Mouse (Mus musculus): Measurements from ENCODE around the gene Tmf1. TPM values are rescaled to one million over a fixed set of nuclear protein-coding genes. Genes with fewer than 3 reads are reported as not detected.

Gene Tmf1
- polyA plus RNA-seq, 1 experiment: 29.5 TPM

GRCm38 (mm10) chr6:97147755-97148382 is 31.1 kb downstream of the Tmf1 start:
- Histone ChIP-seq H3K27ac (ENCODE audit: control insufficient read depth, insufficient read depth, low read depth, low read length) (no peak overlapping the region), H3K4me3 (ENCODE audit: control insufficient read depth, low read depth, low read length) (peak overlapping the region; percentile 78), H3K36me3 (ENCODE audit: control insufficient read depth, insufficient read depth, low read length) (no peaks in the 10 kb centered on the region), H3K4me1 (ENCODE audit: control insufficient read depth, insufficient read depth, low read length) (peaks cover 2% of the 10 kb centered on the region; the same call in 1 of the 2 replicates), H3K27me3 (ENCODE audit: control insufficient read depth, insufficient read depth, low read length) (no peaks in the 10 kb centered on the region)
- TF ChIP-seq POLR2A (IDR thresholded peaks at IDR 0.05; ENCODE audit: control insufficient read depth, low read depth, low read length) (no peak), CTCF (IDR thresholded peaks at IDR 0.05; ENCODE audit: control insufficient read depth, insufficient read depth, insufficient replicate concordance, low read depth, low read length) (no peak)

DNA sequence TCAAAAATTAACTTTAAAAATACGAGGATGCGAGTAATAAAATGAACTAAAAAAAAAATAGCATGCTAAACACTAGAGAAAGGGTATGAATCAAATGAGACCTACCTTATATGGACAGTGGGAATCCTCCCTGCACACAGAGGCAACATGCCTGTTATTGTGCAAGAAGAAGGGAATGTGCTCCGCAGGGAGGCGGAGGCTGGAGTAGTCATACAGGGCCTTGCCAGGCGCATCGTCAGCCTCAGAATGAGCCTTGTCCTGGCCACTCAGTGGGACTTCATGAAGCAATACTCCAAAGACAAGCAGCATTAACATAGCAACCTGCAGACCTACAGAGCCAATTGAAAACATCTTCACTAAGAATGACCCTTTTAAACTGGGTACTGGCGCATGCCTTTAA is 33.8 kb downstream of the Tmf1 start:
- Histone ChIP-seq H3K27me3 (ENCODE audit: control insufficient read depth, insufficient read depth, low read length) (no peaks in the 10 kb centered on the region), H3K27ac (ENCODE audit: control insufficient read depth, insufficient read depth, low read depth, low read length) (no peak overlapping the region), H3K4me3 (ENCODE audit: control insufficient read depth, low read depth, low read length) (no peak overlapping the region), H3K36me3 (ENCODE audit: control insufficient read depth, insufficient read depth, low read length) (no peaks in the 10 kb centered on the region), H3K4me1 (ENCODE audit: control insufficient read depth, insufficient read depth, low read length) (peaks cover 2% of the 10 kb centered on the region; the same call in 1 of the 2 replicates)
- TF ChIP-seq CTCF (IDR thresholded peaks at IDR 0.05; ENCODE audit: control insufficient read depth, insufficient read depth, insufficient replicate concordance, low read depth, low read length) (no peak), POLR2A (IDR thresholded peaks at IDR 0.05; ENCODE audit: control insufficient read depth, low read depth, low read length) (no peak)

DNA sequence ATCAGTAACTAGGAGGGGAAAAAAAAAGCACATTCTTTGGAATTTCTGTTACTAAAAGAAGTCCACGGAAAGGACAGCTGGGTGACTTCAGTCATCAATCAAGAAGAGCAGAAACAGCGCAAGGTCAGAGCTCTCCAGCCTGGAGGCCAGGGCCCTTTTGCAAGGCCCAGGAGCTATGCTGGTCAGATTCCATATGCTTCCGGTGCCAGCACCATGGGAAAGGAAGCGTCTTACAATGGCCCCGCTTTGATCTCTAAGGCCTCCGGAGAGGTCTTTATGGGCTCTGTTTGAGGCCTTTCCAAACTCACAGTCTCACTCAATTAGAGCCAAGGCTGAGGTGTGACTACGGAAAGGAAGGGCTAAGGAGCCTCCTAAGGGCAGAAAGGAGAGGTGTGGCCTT is 34.6 kb downstream of the Tmf1 start:
- Histone ChIP-seq H3K4me1 (ENCODE audit: control insufficient read depth, insufficient read depth, low read length) (peaks cover 2% of the 10 kb centered on the region; the same call in 1 of the 2 replicates), H3K36me3 (ENCODE audit: control insufficient read depth, insufficient read depth, low read length) (no peaks in the 10 kb centered on the region), H3K27ac (ENCODE audit: control insufficient read depth, insufficient read depth, low read depth, low read length) (no peak overlapping the region), H3K27me3 (ENCODE audit: control insufficient read depth, insufficient read depth, low read length) (no peaks in the 10 kb centered on the region), H3K4me3 (ENCODE audit: control insufficient read depth, low read depth, low read length) (no peak overlapping the region)
- TF ChIP-seq CTCF (IDR thresholded peaks at IDR 0.05; ENCODE audit: control insufficient read depth, insufficient read depth, insufficient replicate concordance, low read depth, low read length): no peak
- no peak for TF ChIP-seq POLR2A (IDR thresholded peaks at IDR 0.05; ENCODE audit: control insufficient read depth, low read depth, low read length)

DNA sequence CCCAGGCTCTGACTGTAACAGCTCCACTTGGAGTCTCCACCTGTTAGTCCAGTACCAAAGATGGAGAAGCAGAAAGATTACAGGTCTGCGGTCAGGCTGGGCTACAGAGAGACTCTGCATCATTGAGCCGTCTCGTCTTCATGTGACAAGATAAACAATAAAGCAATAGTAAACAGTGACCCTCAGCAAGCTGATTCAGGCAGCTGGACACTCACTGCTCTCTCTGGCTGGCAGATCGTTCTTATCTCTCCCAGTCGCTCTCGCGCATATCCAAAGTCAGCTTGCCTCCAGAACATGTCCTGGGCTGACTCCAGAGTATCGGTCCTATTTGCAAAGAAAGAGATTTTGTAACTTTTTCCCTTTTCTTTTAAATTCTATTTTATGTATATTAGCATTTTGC is 36.3 kb downstream of the Tmf1 start:
- Histone ChIP-seq H3K4me3 (ENCODE audit: control insufficient read depth, low read depth, low read length) (no peak overlapping the region), H3K4me1 (ENCODE audit: control insufficient read depth, insufficient read depth, low read length) (no peaks in the 10 kb centered on the region), H3K27ac (ENCODE audit: control insufficient read depth, insufficient read depth, low read depth, low read length) (no peak overlapping the region), H3K27me3 (ENCODE audit: control insufficient read depth, insufficient read depth, low read length) (no peaks in the 10 kb centered on the region), H3K36me3 (ENCODE audit: control insufficient read depth, insufficient read depth, low read length) (no peaks in the 10 kb centered on the region)
- TF ChIP-seq POLR2A (IDR thresholded peaks at IDR 0.05; ENCODE audit: control insufficient read depth, low read depth, low read length) (no peak), CTCF (IDR thresholded peaks at IDR 0.05; ENCODE audit: control insufficient read depth, insufficient read depth, insufficient replicate concordance, low read depth, low read length) (no peak)

DNA sequence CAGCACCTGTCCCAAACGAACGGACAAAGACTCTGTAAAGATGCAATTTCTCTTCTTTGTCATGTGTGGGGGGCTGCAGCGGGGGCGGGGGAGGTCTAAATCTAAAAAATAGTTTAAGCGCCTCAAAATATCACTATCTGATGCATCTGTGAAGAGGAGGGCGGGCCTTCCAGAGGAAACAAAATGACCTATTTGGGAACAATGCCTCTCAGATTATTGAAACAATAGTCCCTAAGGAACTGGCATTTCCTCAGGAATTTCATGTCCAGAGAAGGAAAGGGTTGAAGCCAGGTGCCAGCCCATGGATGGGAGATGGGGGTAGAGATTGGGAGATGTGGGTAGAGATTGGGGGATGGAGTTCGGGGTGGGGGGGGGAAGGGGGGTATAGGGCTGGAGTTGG is 37.1 kb downstream of the Tmf1 start:
- no peak for TF ChIP-seq CTCF (IDR thresholded peaks at IDR 0.05; ENCODE audit: control insufficient read depth, insufficient read depth, insufficient replicate concordance, low read depth, low read length)
- TF ChIP-seq POLR2A (IDR thresholded peaks at IDR 0.05; ENCODE audit: control insufficient read depth, low read depth, low read length): no peak
- H3K4me3 ChIP-seq (ENCODE audit: control insufficient read depth, low read depth, low read length): no peak overlapping the region
- no peaks in the 10 kb centered on the region for H3K27me3 ChIP-seq (ENCODE audit: control insufficient read depth, insufficient read depth, low read length)
- no peaks in the 10 kb centered on the region for H3K4me1 ChIP-seq (ENCODE audit: control insufficient read depth, insufficient read depth, low read length)
- H3K27ac ChIP-seq (ENCODE audit: control insufficient read depth, insufficient read depth, low read depth, low read length): no peak overlapping the region
- H3K36me3 ChIP-seq (ENCODE audit: control insufficient read depth, insufficient read depth, low read length): no peaks in the 10 kb centered on the region

- no peaks in the 10 kb centered on the region for H3K27me3 ChIP-seq (ENCODE audit: control insufficient read depth, insufficient read depth, low read length)
- no peaks in the 10 kb centered on the region for H3K4me1 ChIP-seq (ENCODE audit: control insufficient read depth, insufficient read depth, low read length)
- H3K36me3 ChIP-seq (ENCODE audit: control insufficient read depth, insufficient read depth, low read length): no peaks in the 10 kb centered on the region
- TF ChIP-seq POLR2A (IDR thresholded peaks at IDR 0.05; ENCODE audit: control insufficient read depth, low read depth, low read length): no peak
- no peak for TF ChIP-seq CTCF (IDR thresholded peaks at IDR 0.05; ENCODE audit: control insufficient read depth, insufficient read depth, insufficient replicate concordance, low read depth, low read length)
- H3K4me3 ChIP-seq (ENCODE audit: control insufficient read depth, low read depth, low read length): no peak overlapping the region
- H3K27ac ChIP-seq (ENCODE audit: control insufficient read depth, insufficient read depth, low read depth, low read length): no peak overlapping the region
These were observed 46.1 kb downstream of the Tmf1 start for GRCm38 (mm10) chr6:97132707-97133303.

- Histone ChIP-seq H3K27ac (ENCODE audit: control insufficient read depth, insufficient read depth, low read depth, low read length) (no peak overlapping the region), H3K36me3 (ENCODE audit: control insufficient read depth, insufficient read depth, low read length) (no peaks in the 10 kb centered on the region), H3K4me1 (ENCODE audit: control insufficient read depth, insufficient read depth, low read length) (no peaks in the 10 kb centered on the region), H3K4me3 (ENCODE audit: control insufficient read depth, low read depth, low read length) (no peak overlapping the region), H3K27me3 (ENCODE audit: control insufficient read depth, insufficient read depth, low read length) (no peaks in the 10 kb centered on the region)
- TF ChIP-seq CTCF (IDR thresholded peaks at IDR 0.05; ENCODE audit: control insufficient read depth, insufficient read depth, insufficient replicate concordance, low read depth, low read length) (no peak), POLR2A (IDR thresholded peaks at IDR 0.05; ENCODE audit: control insufficient read depth, low read depth, low read length) (no peak)
These were observed 47.1 kb downstream of the Tmf1 start for GRCm38 (mm10) chr6:97131808-97132207.

Measured in testis, adult 2 months (tissue).